ENCODE assay signal across 9 mouse cellular contexts in the genomic region with DNA sequence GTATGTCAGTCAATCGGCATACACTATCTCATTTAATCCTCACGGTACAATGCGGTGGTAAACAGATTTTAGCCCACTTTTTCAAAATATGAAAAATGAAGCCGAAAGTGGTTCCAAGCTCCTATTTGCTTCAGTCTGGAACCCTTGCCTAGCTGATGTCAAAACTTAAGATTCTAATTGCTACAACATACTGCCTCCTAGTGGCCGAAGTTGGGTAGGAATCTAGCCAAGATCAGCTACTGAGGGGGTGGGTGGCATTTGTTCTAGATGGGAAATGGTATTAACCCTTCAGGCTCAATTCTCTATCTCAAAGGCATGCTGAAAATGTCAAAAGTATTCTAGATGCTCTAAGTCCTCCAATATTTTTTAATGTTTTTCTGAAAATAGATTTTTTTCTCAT.
DNase-seq lines count a peak whose midpoint lies in the region; ATAC-seq and TF ChIP-seq lines count a peak whose summit lies in the region.
"Had no signal": no experiment of that assay in that cellular context is flagged by ENCODE, and none has a peak within 500 bp of the region (broad histone marks: within the 10 kb centered on the region; RNA-seq: fewer than 3 reads in every experiment).

No protein-coding gene starts in this region.

- WGBS in kidney, adult 2 months, result 62% methylated on average over 5 of the region's 5 CpGs
- 65% methylated on average over 5 of the region's 5 CpGs for WGBS in kidney, embryonic 16.5 days

- no peak overlapping the region for H3K9ac ChIP-seq in kidney, embryonic 16.5 days (replicated peaks; ENCODE audit: low read length)
- no peak overlapping the region for H3K9ac ChIP-seq in MEL (ENCODE audit: control insufficient read depth, low read depth, low read length, poor library complexity, severe bottlenecking)
- H3K9ac ChIP-seq: embryonic facial prominence, embryonic 12.5 days had no signal

- H3K4me2 ChIP-seq in kidney, embryonic 16.5 days (replicated peaks; ENCODE audit: low read depth, low read length), result no peak overlapping the region
- H3K4me2 ChIP-seq: embryonic facial prominence, embryonic 12.5 days had no signal

- no peak for TF ChIP-seq POLR2A in kidney, adult 2 months (IDR thresholded peaks at IDR 0.05; ENCODE audit: low read depth, low read length)
- no peak for TF ChIP-seq POLR2A in MEL (IDR thresholded peaks at IDR 0.05; ENCODE audit: control insufficient read depth in 1 of 2, insufficient read depth in 1 of 2, low read depth in 1 of 2, low read length in 2 of 2, poor library complexity in 1 of 2)

- DNase-seq in kidney, adult 2 months, result peak; percentile 47
- DNase-seq in MEL (ENCODE audit: low read depth, low spot score) (peak; percentile 2), ZHBTc4 (ENCODE audit: low read depth, low spot score) (peak; percentile 65)
- DNase-seq in layer of hippocampus, adult 9-10 months (ENCODE audit: low spot score), result peak; percentile 25

- no peak for TF ChIP-seq EP300 in MEL (IDR thresholded peaks at IDR 0.05; ENCODE audit: low read depth in 1 of 2, low read length in 2 of 2)

- no peaks in the 10 kb centered on the region for H3K79me2 ChIP-seq in MEL (ENCODE audit: control insufficient read depth, insufficient read depth, low read length, poor library complexity)

- H3K36me3 ChIP-seq in kidney, adult 2 months (ENCODE audit: control insufficient read depth, insufficient read depth, low read length), result no peaks in the 10 kb centered on the region
- H3K36me3 ChIP-seq in kidney, embryonic 16.5 days (ENCODE audit: insufficient read depth, low read length), result no peaks in the 10 kb centered on the region
- no peaks in the 10 kb centered on the region for H3K36me3 ChIP-seq in MEL (ENCODE audit: control insufficient read depth in 1 of 2, insufficient read depth in 2 of 2, low read length in 2 of 2)
- H3K36me3 ChIP-seq: embryonic facial prominence, embryonic 12.5 days had no signal

- no peaks in the 10 kb centered on the region for H3K9me3 ChIP-seq in kidney, embryonic 16.5 days (ENCODE audit: low read length)
- no peaks in the 10 kb centered on the region for H3K9me3 ChIP-seq in MEL (replicated peaks; ENCODE audit: insufficient read depth, low read length)
- H3K9me3 ChIP-seq: embryonic facial prominence, embryonic 12.5 days had no signal

- H3K4me1 ChIP-seq in kidney, adult 2 months (ENCODE audit: control insufficient read depth, insufficient read depth, low read length), result no peaks in the 10 kb centered on the region
- peaks cover 6% of the 10 kb centered on the region; the same call in 1 of the 2 replicates for H3K4me1 ChIP-seq in kidney, embryonic 16.5 days (ENCODE audit: insufficient read depth, low read length)
- H3K4me1 ChIP-seq in MEL (ENCODE audit: control insufficient read depth in 1 of 2, insufficient read depth in 2 of 2, low read length in 2 of 2), result no peaks in the 10 kb centered on the region
- H3K4me1 ChIP-seq: embryonic facial prominence, embryonic 12.5 days had no signal

- no peaks in the 10 kb centered on the region for H3K27me3 ChIP-seq in kidney, adult 2 months (replicated peaks; ENCODE audit: control insufficient read depth, insufficient read depth, low read length)
- no peaks in the 10 kb centered on the region for H3K27me3 ChIP-seq in kidney, embryonic 16.5 days (ENCODE audit: insufficient read depth, low read length)
- H3K27me3 ChIP-seq in MEL (ENCODE audit: control insufficient read depth in 1 of 2, insufficient read depth in 2 of 2, low read length in 2 of 2), result no peaks in the 10 kb centered on the region
- H3K27me3 ChIP-seq: embryonic facial prominence, embryonic 12.5 days had no signal

- TF ChIP-seq RAD21 in MEL (IDR thresholded peaks at IDR 0.05; ENCODE audit: low read depth, low read length), result no peak

- no peak overlapping the region for H3K27ac ChIP-seq in kidney, adult 2 months (ENCODE audit: insufficient read depth, low read depth, low read length)
- no peak overlapping the region for H3K27ac ChIP-seq in kidney, embryonic 16.5 days (ENCODE audit: low read length)
- no peak overlapping the region for H3K27ac ChIP-seq in MEL (ENCODE audit: control insufficient read depth, low read depth, low read length)
- H3K27ac ChIP-seq: embryonic facial prominence, embryonic 12.5 days had no signal

- no peak for ATAC-seq in kidney, embryonic 16.5 days (ENCODE audit: low FRiP score, low TSS enrichment)
- ATAC-seq in monocyte, adult 5-6 weeks (replicated peaks; ENCODE audit: insufficient number of reproducible peaks, low FRiP score, low TSS enrichment, poor library complexity, severe bottlenecking), result no peak
- no peak for ATAC-seq in megakaryocyte, adult 5-6 weeks (ENCODE audit: poor library complexity, severe bottlenecking)

- no peak overlapping the region for H3K4me3 ChIP-seq in kidney, adult 2 months (ENCODE audit: insufficient read depth, low read depth, low read length)
- H3K4me3 ChIP-seq in kidney, embryonic 16.5 days (ENCODE audit: low read length), result no peak overlapping the region
- no peak overlapping the region for H3K4me3 ChIP-seq in MEL (ENCODE audit: control insufficient read depth in 1 of 2, insufficient read depth in 1 of 2, low read depth in 2 of 2, low read length in 2 of 2)
- H3K4me3 ChIP-seq: embryonic facial prominence, embryonic 12.5 days; myocyte had no signal

- TF ChIP-seq CTCF in kidney, adult 2 months (conservative IDR thresholded peaks at IDR 0.05; ENCODE audit: insufficient read depth, insufficient read length, low read depth, low read length), result peak; percentile 52
- TF ChIP-seq CTCF in MEL (IDR thresholded peaks at IDR 0.05 in 2 of 3, conservative IDR thresholded peaks at IDR 0.05 in 1 of 3; ENCODE audit: control insufficient read depth in 1 of 3, insufficient read depth in 1 of 3, low read depth in 2 of 3, low read length in 3 of 3, poor library complexity in 1 of 3, severe bottlenecking in 1 of 3), result peak in 1 of 3 experiments; percentile 12; a peak in 2 of 6 replicates

TF ChIP-seq in MEL, 35 proteins besides CTCF, POLR2A, EP300 and RAD21:
- TF ChIP-seq BHLHE40 (IDR thresholded peaks at IDR 0.05; ENCODE audit: borderline replicate concordance, low read depth, low read length), result no peak
- no peak for TF ChIP-seq MAFK (IDR thresholded peaks at IDR 0.05; ENCODE audit: borderline replicate concordance, low read depth, low read length)
- no peak for TF ChIP-seq SIN3A (IDR thresholded peaks at IDR 0.05; ENCODE audit: low read length)
- TF ChIP-seq ELF1 (IDR thresholded peaks at IDR 0.05; ENCODE audit: low read depth, low read length), result no peak
- TF ChIP-seq ZC3H11A (IDR thresholded peaks at IDR 0.05; ENCODE audit: low read depth, low read length), result no peak
- TF ChIP-seq POLR2AphosphoS5 (IDR thresholded peaks at IDR 0.05; ENCODE audit: borderline replicate concordance, low read depth, low read length), result no peak
- TF ChIP-seq SMC3 (IDR thresholded peaks at IDR 0.05; ENCODE audit: low read depth, low read length), result no peak
- TF ChIP-seq MAZ (IDR thresholded peaks at IDR 0.05; ENCODE audit: low read depth, low read length), result no peak
- no peak for TF ChIP-seq NRF1 (IDR thresholded peaks at IDR 0.05; ENCODE audit: insufficient read depth, low read depth, low read length, poor library complexity, severe bottlenecking)
- TF ChIP-seq TAL1 (IDR thresholded peaks at IDR 0.05; ENCODE audit: low read length), result no peak
- no peak for TF ChIP-seq HCFC1 (IDR thresholded peaks at IDR 0.05; ENCODE audit: low read depth, low read length)
- TF ChIP-seq UBTF (IDR thresholded peaks at IDR 0.05; ENCODE audit: borderline replicate concordance, insufficient read depth, low read depth, low read length), result no peak
- no peak for TF ChIP-seq POLR2AphosphoS2 (IDR thresholded peaks at IDR 0.05; ENCODE audit: low read length)
- TF ChIP-seq MYB (IDR thresholded peaks at IDR 0.05; ENCODE audit: low read depth, low read length), result no peak
- TF ChIP-seq ZNF384 (IDR thresholded peaks at IDR 0.05; ENCODE audit: low read depth, low read length), result no peak
- TF ChIP-seq TBP (IDR thresholded peaks at IDR 0.05; ENCODE audit: low read depth, low read length), result no peak
- no peak for TF ChIP-seq KAT2A (conservative IDR thresholded peaks at IDR 0.05; ENCODE audit: low read depth, low read length)
- no peak for TF ChIP-seq GATA1 (IDR thresholded peaks at IDR 0.05; ENCODE audit: low read depth, low read length)
TF ChIP-seq in MEL: peak in this region for 0.

Comparison
In these comparisons a context has a peak if more than half of its experiments do, and no peak if none do; other contexts are left out.
1. DNase-seq: peak in every context shown above with its lines; median percentile 65 in ZHBTc4; 47 in kidney, adult 2 months; 25 in layer of hippocampus, adult 9-10 months; 2 in MEL.